Mouse (Mus musculus): ENCODE results near the gene Ptx4. TPM values are rescaled to one million over a fixed set of nuclear protein-coding genes. Genes with fewer than 3 reads are reported as not detected.

The Ptx4 gene
- total RNA-seq (2021): 1 to 10 TPM; 2.0 to 2.3 TPM

DNA sequence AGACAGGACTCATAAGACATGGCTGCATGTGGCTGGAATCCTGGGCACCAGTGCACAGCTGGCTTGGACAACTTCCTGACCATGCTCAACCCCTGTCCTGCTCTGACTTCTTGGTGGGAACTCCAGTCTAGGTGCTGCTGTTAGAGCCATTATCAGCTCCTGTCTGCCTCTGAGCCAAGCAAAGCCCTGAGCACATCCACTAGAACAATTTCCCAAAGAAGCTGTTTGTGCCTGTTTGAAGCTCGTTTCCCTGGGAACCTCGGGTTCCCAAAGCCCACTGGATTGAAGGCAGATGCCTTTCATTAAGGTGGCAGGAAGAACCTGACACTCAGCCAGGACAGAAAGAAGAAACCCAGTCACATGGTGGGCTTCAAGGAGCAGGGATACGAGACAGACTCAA lies at the start of gene Ptx4:
Ptx4 (plus strand) TSS at position 355 of the 400 bp plus-strand sequence.
- no peak for DNase-seq (ENCODE audit: extremely low spot score in 1 of 2, low spot score in 2 of 2)
- intact Hi-C loops (cut with DNase I): no loop called here

DNA sequence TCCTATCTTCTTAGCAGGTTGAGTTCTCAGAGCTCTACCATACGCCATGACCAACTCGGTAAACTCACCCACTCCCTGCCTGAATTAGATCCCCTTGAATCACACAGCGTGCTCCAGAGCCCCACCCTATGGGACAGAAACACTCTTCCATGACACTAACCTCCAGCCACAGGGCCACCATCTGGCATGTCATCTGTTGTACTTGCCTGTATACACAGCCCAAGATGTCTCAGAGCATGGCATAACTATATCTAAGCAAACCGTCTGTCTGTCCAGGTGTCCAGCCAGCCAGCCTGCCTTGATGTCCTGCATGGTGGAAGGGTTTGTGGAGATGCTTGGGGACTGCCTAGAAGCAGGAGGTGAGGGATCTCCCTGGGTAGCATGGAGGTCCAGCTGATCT lies 43.7 kb upstream of the Ptx4 start:
- DNase-seq (ENCODE audit: extremely low spot score in 1 of 2, low spot score in 2 of 2): no peak

GRCm38 (mm10) chr17:25077771-25078372 lies 42.7 kb upstream of the Ptx4 start:
- intact Hi-C loops (cut with DNase I): no loop called here

More for the DNA sequence above, 43.7 kb upstream of the Ptx4 start:
- intact Hi-C loops (cut with DNase I): no loop called here

GRCm38 (mm10) chr17:25080210-25080609 lies 40.4 kb upstream of the Ptx4 start:
- intact Hi-C loops (cut with DNase I): no loop called here
- no peak for DNase-seq (ENCODE audit: extremely low spot score in 1 of 2, low spot score in 2 of 2)

More at GRCm38 (mm10) chr17:25077771-25078372, 42.7 kb upstream of the Ptx4 start:
- DNase-seq (ENCODE audit: extremely low spot score in 1 of 2, low spot score in 2 of 2): peak; percentile 40 to 89

DNA sequence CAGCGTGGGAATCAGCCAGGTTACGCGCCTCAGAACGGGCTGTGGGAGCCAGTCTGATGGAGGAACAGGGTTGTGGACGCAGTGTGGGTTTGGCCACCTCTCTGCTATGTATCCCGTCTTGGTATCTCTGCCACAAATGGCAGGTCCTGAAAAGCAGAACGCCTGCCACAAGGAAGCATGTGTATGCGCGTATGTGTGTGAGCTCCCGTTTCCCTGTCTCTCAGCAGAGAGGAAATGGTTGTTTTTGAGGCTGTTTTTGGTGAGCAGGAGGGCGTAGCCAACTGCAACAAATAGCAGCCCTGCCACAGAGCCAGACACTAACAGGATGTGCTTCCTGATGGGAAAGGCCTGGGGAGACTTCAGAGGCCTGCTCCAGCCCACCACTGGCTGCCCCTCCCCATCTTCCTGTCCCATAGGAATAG lies 39.6 kb upstream of the Ptx4 start:
- intact Hi-C loops (cut with DNase I): no loop called here

DNA sequence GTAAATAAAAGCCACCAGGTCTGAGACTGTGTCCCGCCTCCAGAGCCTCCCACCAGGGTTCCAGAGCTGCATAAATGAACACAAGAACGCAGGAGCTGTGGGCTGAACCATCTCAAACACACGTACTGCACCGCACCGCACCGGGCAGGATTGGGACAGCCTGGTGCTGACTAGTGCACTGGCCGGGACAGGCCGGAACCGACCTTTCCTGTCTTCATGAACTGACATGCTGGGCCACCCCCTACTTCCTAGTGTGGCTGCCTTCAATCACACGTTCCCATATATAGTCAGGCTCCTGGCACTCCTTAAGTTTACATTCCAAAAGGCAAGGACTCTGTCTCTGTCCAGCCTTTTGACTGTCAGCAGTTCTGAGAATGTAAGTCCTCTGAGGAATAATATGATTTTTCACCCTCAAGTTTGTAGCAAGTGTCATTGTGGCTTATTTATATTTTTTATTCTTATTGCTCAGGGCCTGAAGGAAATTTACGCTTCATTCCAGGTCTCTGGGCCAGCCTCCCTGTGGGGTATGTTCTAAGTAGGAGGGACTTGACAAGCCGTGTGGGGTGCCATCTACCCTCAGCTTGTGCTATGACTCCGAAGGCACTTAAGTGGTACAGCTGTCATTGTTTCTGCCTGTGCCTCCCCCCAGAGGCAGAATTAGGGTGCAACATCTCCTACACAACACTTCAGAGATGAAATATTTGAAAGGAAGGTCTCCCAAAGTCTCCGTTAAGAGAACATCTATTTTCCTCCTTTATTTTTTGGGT lies 38.3 kb upstream of the Ptx4 start:
- intact Hi-C loops (cut with DNase I): no loop called here
- peak in 1 of 2 experiments; percentile 50 for DNase-seq (ENCODE audit: extremely low spot score in 1 of 2, low spot score in 2 of 2)

More for the DNA sequence above, 39.6 kb upstream of the Ptx4 start:
- peak in 1 of 2 experiments; percentile 83 for DNase-seq (ENCODE audit: extremely low spot score in 1 of 2, low spot score in 2 of 2)

DNA sequence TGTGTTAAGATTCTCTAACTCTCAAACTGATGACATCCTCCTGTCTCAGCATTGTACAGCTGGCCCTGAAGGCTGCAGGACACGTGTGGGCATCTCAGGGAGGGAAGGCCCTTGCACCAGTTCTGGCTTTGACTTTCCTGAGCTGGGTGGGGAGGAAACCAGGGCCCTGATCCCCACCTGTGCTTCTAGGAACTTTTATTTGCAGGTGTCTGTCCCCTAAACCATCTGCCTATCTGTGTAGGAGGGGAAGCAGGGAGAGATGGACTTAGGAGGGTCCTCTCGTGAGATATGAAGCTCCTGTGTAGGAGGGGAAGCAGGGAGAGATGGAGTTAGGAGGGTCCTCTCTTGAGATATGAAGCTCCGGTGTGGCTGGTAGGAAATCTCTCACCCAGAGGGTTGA lies 37.7 kb upstream of the Ptx4 start:
- intact Hi-C loops (cut with DNase I): no loop called here
- DNase-seq (ENCODE audit: extremely low spot score in 1 of 2, low spot score in 2 of 2): no peak

GRCm38 (mm10) chr17:25083444-25083931 lies 37.1 kb upstream of the Ptx4 start, which contains the start of gene Tmem204:
Gene Tmem204, minus strand, starts transcription at chr17:25083591.
- intact Hi-C loops (cut with DNase I): no loop called here
- DNase-seq (ENCODE audit: extremely low spot score in 1 of 2, low spot score in 2 of 2): peak in 1 of 2 experiments; percentile 71

- no peak for DNase-seq (ENCODE audit: extremely low spot score in 1 of 2, low spot score in 2 of 2)
- intact Hi-C loops (cut with DNase I): no loop called here
These were observed 35.6 kb upstream of the Ptx4 start for GRCm38 (mm10) chr17:25084835-25085385.

DNA sequence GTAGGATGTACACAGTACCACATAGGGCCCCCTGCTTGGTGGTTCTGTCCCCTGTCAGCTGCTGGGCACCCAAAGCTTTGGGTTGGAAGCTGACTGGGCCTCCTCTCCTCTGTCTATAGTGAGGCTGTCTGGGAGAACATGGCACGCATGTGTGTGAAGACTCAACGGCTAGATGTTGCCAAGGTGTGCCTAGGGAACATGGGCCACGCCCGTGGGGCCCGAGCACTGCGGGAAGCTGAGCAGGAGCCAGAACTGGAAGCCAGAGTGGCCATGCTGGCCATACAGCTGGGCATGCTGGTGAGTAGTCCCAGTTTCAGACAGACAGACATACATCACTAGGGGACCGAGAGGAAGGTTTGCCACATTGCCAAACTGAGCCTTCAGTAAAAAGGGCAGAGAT lies 33.8 kb upstream of the Ptx4 start:
- DNase-seq (ENCODE audit: extremely low spot score in 1 of 2, low spot score in 2 of 2): no peak
- intact Hi-C loops (cut with DNase I): no loop called here

- DNase-seq (ENCODE audit: extremely low spot score in 1 of 2, low spot score in 2 of 2): no peak
- intact Hi-C loops (cut with DNase I): no loop called here
These were observed 31.4 kb upstream of the Ptx4 start for GRCm38 (mm10) chr17:25089158-25089557.

GRCm38 (mm10) chr17:25090450-25090849 lies 30.1 kb upstream of the Ptx4 start:
- intact Hi-C loops (cut with DNase I): no loop called here
- DNase-seq (ENCODE audit: extremely low spot score in 1 of 2, low spot score in 2 of 2): no peak

GRCm38 (mm10) chr17:25096221-25096620 lies 24.3 kb upstream of the Ptx4 start:
- intact Hi-C loops (cut with DNase I): no loop called here
- DNase-seq (ENCODE audit: extremely low spot score in 1 of 2, low spot score in 2 of 2): no peak

GRCm38 (mm10) chr17:25100052-25100451 lies 20.5 kb upstream of the Ptx4 start:
- no peak for DNase-seq (ENCODE audit: extremely low spot score in 1 of 2, low spot score in 2 of 2)
- intact Hi-C loops (cut with DNase I): no loop called here

DNA sequence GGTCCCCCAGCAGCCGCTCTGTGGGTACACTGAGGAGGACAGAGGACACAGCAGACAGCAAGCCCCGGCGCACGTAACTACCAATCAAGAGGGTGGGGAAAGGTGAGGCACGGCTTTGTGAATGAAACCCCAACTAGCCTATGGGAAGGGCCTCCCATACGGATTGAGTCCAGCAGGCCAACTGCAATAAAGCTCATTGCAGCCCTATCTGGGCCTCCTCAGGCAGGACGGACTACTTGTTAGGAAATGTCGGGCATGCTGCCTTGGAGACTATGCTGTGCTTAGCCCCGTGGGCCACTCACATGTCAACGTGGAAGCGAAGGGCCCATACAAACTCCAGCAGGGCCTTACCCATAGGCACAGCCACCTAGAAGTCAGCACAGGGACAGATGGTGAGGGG lies 19.2 kb upstream of the Ptx4 start:
- DNase-seq (ENCODE audit: extremely low spot score in 1 of 2, low spot score in 2 of 2): no peak
- intact Hi-C loops (cut with DNase I): no loop called here

DNA sequence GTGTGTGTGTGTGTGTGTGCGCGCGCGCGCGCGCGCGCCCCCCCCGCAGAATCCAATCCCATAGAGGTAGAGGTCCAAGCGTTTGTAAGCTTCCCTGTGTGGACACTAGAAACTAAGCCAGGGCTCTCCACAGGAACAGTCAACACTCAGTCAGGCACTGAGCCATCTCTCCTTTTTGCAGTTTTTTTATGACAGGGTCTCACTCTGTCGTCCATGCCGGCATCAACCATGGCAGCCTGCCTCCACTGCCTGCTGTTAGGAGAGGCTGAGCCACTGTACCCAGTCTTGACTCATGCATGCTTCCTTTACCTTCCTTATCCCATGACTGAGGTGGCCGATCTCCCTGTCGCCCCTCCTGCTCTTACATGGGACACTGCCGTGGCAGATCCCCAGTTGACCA lies 12.8 kb upstream of the Ptx4 start:
- no peak for DNase-seq (ENCODE audit: extremely low spot score in 1 of 2, low spot score in 2 of 2)
- intact Hi-C loops (cut with DNase I): no loop called here

DNA sequence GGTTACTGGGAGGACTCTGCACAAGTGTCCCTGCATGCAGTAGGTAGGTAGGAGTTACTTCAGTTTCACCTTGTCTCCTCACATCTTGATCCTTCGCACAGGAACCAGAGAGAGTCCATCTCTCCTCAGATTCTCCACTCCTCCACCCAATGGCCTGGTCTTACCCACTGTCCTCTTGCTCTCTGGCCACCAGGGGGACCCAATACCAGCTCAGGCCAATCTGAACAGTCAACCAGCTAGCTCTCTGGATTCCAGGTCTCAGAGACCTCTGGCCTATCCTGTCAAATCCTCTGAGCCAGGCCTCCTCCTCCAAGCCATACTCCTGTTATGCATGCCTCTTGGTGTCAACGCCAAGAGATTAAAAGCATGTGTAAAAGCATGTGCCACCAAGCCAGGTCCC lies 11.0 kb upstream of the Ptx4 start:
- no peak for DNase-seq (ENCODE audit: extremely low spot score in 1 of 2, low spot score in 2 of 2)
- intact Hi-C loops (cut with DNase I): no loop called here

- intact Hi-C loops (cut with DNase I): no loop called here
- no peak for DNase-seq (ENCODE audit: extremely low spot score in 1 of 2, low spot score in 2 of 2)
These were observed 10.0 kb upstream of the Ptx4 start for GRCm38 (mm10) chr17:25110590-25110989.

DNA sequence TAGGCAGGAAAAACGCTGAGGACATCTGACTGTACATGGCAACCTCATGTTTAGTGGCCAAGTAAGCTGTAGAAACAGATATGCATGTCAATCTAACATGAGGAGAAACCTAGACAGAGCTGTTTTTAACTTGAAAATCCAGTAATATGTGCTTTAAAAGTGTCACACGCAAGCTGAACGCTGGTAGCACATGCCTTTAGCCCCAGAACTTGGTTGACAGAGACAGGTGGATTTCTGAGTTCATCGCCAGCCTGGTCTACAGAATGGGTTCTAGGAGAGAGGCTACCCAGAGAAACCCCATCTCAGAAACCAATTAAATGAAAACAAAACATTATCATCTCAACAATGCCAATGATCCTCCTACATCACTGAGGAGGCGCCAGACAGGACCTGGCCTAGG lies 9.3 kb upstream of the Ptx4 start:
- intact Hi-C loops (cut with DNase I): no loop called here
- DNase-seq (ENCODE audit: extremely low spot score in 1 of 2, low spot score in 2 of 2): no peak

Measured in left cerebral cortex, postnatal 10 days (tissue).